Mouse (Mus musculus) adrenal gland, adult 10 weeks (tissue): ENCODE results near the gene Gm49353. TPM values are rescaled to one million over a fixed set of nuclear protein-coding genes. Genes with fewer than 3 reads are reported as not detected.

Experiments
- polyA plus RNA-seq: library from polyadenylated mRNA; stranded (reverse); fragments of 350-450 nt; fragmentation: Illumina TruSeq; extraction: RNeasy Lipid Tissue Mini Kit (QIAGEN cat#74804); gene quantifications from one replicate; pipeline ENCODE4 v1.2.3, GENCODE M21; 2014; ENCODE audit warnings: low read depth, low replicate concordance

Gm49353 gene
- polyA plus RNA-seq, result 6.2 TPM

GRCm38 (mm10) chr10:29198642-29199041 lies at the start of gene Gm49353:
TSS of gene Gm49353 (plus strand) at chr10:29198954.

GRCm38 (mm10) chr10:29211453-29211852 lies 12.7 kb downstream of the Gm49353 start, which contains the start of gene 9330159F19Rik:
TSS of gene 9330159F19Rik (plus strand) at chr10:29211606.

Other genes with a start within 250 kb of the Gm49353 start
- not detected for gene 2310057J18Rik, start 212.7 kb upstream of the Gm49353 start, polyA plus RNA-seq
- gene Soga3, start 55.1 kb upstream of the Gm49353 start, polyA plus RNA-seq, result 19.5 TPM
- gene 9330159F19Rik, start 12.7 kb downstream of the Gm49353 start, polyA plus RNA-seq, result 10.0 TPM
- gene Echdc1, start 114.2 kb downstream of the Gm49353 start, polyA plus RNA-seq, result 278 TPM
- gene Rnf146, start 163.5 kb downstream of the Gm49353 start, polyA plus RNA-seq, result 88.4 TPM